Mouse (Mus musculus) lung, embryonic 14.5 days (tissue): ENCODE measurements around the gene AC109138.7. TPM values are rescaled to one million over a fixed set of nuclear protein-coding genes. Genes with fewer than 3 reads are reported as not detected.

Source experiments
- ATAC-seq: fragments of 200-750 bp; cut with Nextera tagmentation; 2 replicates; pipeline ENCODE4 v1.8.0; 2017; ENCODE audit warnings: mild to moderate bottlenecking, moderate TSS enrichment, moderate library complexity; ENCODE audit not compliant: insufficient read depth
- DNase-seq: peaks from one replicate; pipeline ENCODE4 v3.0.0-alpha.2; 2015
- H3K27ac ChIP-seq: fragments of 300-500 bp; sonication (generic); 2 replicates; pipeline ENCODE4 v1.5.1; 2014; ENCODE audit warnings: low read depth, mild to moderate bottlenecking, moderate library complexity
- H3K27me3 ChIP-seq: fragments of 300-500 bp; sonication (generic); 2 replicates; pipeline ENCODE4 v1.6.1; 2014; ENCODE audit warnings: low read length, control low read depth; ENCODE audit not compliant: insufficient read depth
- H3K36me3 ChIP-seq: fragments of 300-500 bp; sonication (generic); 2 replicates; pipeline ENCODE4 v1.6.1; 2014; ENCODE audit warnings: control low read depth; ENCODE audit not compliant: insufficient read depth
- H3K4me1 ChIP-seq: fragments of 300-500 bp; sonication (generic); 2 replicates; pipeline ENCODE4 v1.6.1; 2014; ENCODE audit warnings: antibody characterized with exemption, control low read depth; ENCODE audit not compliant: insufficient read depth
- H3K4me2 ChIP-seq: fragments of 300-500 bp; sonication (generic); 2 replicates; pipeline ENCODE4 v1.6.1; 2014; ENCODE audit warnings: mild to moderate bottlenecking
- H3K4me3 ChIP-seq: fragments of 300-500 bp; sonication (generic); 2 replicates; pipeline ENCODE4 v1.5.1; 2014; ENCODE audit warnings: low read depth, low read length
- H3K9ac ChIP-seq: fragments of 300-500 bp; sonication (generic); 2 replicates; pipeline ENCODE4 v1.6.1; 2014
- H3K9me3 ChIP-seq: fragments of 300-500 bp; sonication (generic); 2 replicates; pipeline ENCODE4 v1.6.1; 2016; ENCODE audit warnings: low read depth, low read length, control low read depth
- CTCF ChIP-seq: IDR thresholded peaks from 2 replicates; pipeline ENCODE4 v1.5.1; 2016; ENCODE audit warnings: antibody characterized with exemption, low read depth
- WGBS: fragments of 180-500 bp; shearing (Covaris S2); extraction: QIAGEN DNeasy Blood & Tissue Kit; methylation state at CpG from one replicate; pipeline ENCODE4 v1.1.7; 2014; 5-methylcytosine and 5-hydroxymethylcytosine counted together
- polyA plus RNA-seq: library from polyadenylated mRNA; unstranded; fragments of >200 nt; fragmentation: Nextera tagmentation; extraction: Ambion mirVana; gene quantifications from 2 replicates; pipeline ENCODE4 v1.2.1, GENCODE M21; 2014

AC109138.7 gene
- polyA plus RNA-seq = not detected in 2 replicates

- Histone ChIP-seq H3K9ac (peak within 1 kb of the TSS; percentile 89), H3K9me3 (no peaks in the 10 kb centered on the region), H3K4me2 (peak within 1 kb of the TSS; percentile 96), H3K36me3 (no peaks in the 10 kb centered on the region), H3K4me3 (peak within 1 kb of the TSS; percentile 85), H3K4me1 (peaks cover 23% of the 10 kb centered on the region), H3K27ac (peak within 1 kb of the TSS; percentile 88), H3K27me3 (0 out of 2 replicates have a peak, but pooled peaks cover 6% of the 10 kb centered on the region)
- TF ChIP-seq CTCF = no peak
- under 1% methylated on average over 48 of the region's 49 CpGs for WGBS
- ATAC-seq (peak; percentile 52), DNase-seq (peak; percentile 68)
Observed at GRCm38 (mm10) chr19:4214071-4214770, at the start of gene AC109138.7, which contains the start of gene Clcf1. AC109138.7 (plus strand) TSS chr19:4214357. Clcf1 (plus strand) TSS chr19:4214238.

- Histone ChIP-seq H3K4me3 (no peak overlapping the region), H3K27ac (no peak overlapping the region), H3K4me1 (peaks cover 5% of the 10 kb centered on the region; the same call in 1 of the 2 replicates), H3K4me2 (no peak overlapping the region), H3K9me3 (no peaks in the 10 kb centered on the region), H3K9ac (no peak overlapping the region), H3K27me3 (no peaks in the 10 kb centered on the region), H3K36me3 (peaks cover 15% of the 10 kb centered on the region; the same call in 1 of the 2 replicates)
- ATAC-seq (no peak), DNase-seq (no peak)
- no peak for TF ChIP-seq CTCF
- 73% methylated on average over 2 of the region's 2 CpGs for WGBS
Observed at GRCm38 (mm10) chr19:4164721-4165120, 49.4 kb upstream of the AC109138.7 start.

GRCm38 (mm10) chr19:4166678-4167476 is 47.3 kb upstream of the AC109138.7 start:
- ATAC-seq = no peak

GRCm38 (mm10) chr19:4169378-4169784 is 44.8 kb upstream of the AC109138.7 start:
- Histone ChIP-seq H3K27ac (peak overlapping the region; percentile 86), H3K4me3 (peak overlapping the region; percentile 46), H3K9me3 (no peaks in the 10 kb centered on the region), H3K36me3 (no peaks in the 10 kb centered on the region), H3K4me1 (no peaks in the 10 kb centered on the region), H3K4me2 (peak overlapping the region; percentile 91), H3K9ac (peak overlapping the region; percentile 77), H3K27me3 (no peaks in the 10 kb centered on the region)
- TF ChIP-seq CTCF = peak; percentile 86
- WGBS = under 1% methylated on average over 43 of the region's 43 CpGs
- DNase-seq = peak; percentile 100
- ATAC-seq = peak; percentile 96

More at GRCm38 (mm10) chr19:4166678-4167476, 47.3 kb upstream of the AC109138.7 start:
- Histone ChIP-seq H3K4me2 (no peak overlapping the region), H3K9me3 (no peaks in the 10 kb centered on the region), H3K9ac (no peak overlapping the region), H3K4me3 (no peak overlapping the region), H3K27me3 (no peaks in the 10 kb centered on the region), H3K4me1 (peaks cover 5% of the 10 kb centered on the region; the same call in 1 of the 2 replicates), H3K36me3 (no peaks in the 10 kb centered on the region), H3K27ac (no peak overlapping the region)
- no peak for TF ChIP-seq CTCF
- no peak for DNase-seq
- 62% methylated on average over 9 of the region's 9 CpGs for WGBS

DNA sequence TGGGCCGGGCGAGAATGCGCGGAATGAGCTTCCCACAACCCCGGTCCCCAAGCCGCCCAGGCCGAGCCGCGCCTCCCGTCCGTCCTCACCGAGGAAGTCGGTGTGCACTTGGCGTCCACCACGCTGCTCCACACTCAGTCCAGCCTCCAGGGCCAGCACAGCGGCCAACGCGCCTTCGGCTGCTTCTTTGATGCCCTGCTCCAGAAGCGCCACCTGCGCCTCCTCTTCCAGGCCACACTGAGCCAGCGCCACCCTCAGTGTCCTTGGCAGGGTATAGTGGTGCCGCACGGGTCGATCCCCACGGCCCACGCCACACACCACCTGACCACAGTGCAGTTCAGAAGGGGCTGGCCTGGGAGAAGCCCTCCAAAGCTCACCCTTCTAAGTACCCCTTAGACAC is 44.3 kb upstream of the AC109138.7 start:
- Histone ChIP-seq H3K4me1 (no peaks in the 10 kb centered on the region), H3K27me3 (no peaks in the 10 kb centered on the region), H3K4me2 (peak overlapping the region; percentile 91), H3K36me3 (no peaks in the 10 kb centered on the region), H3K4me3 (peak overlapping the region; percentile 46), H3K9ac (peak overlapping the region; percentile 77), H3K27ac (peak overlapping the region; percentile 86), H3K9me3 (no peaks in the 10 kb centered on the region)
- no peak for DNase-seq
- 6% methylated on average over 27 of the region's 27 CpGs for WGBS
- no peak for TF ChIP-seq CTCF
- peak; percentile 59 for ATAC-seq

GRCm38 (mm10) chr19:4170723-4171392 is 43.3 kb upstream of the AC109138.7 start:
- H3K27me3 ChIP-seq = no peaks in the 10 kb centered on the region
- no peak overlapping the region for H3K27ac ChIP-seq
- ATAC-seq = no peak
- H3K4me3 ChIP-seq = no peak overlapping the region
- no peaks in the 10 kb centered on the region for H3K9me3 ChIP-seq
- no peak for TF ChIP-seq CTCF
- no peak overlapping the region; the same call in 1 of the 2 replicates for H3K9ac ChIP-seq
- H3K36me3 ChIP-seq = no peaks in the 10 kb centered on the region
- DNase-seq = no peak
- WGBS = 85% methylated on average over 10 of the region's 10 CpGs
- no peak overlapping the region; the same call in 1 of the 2 replicates for H3K4me2 ChIP-seq
- peaks cover 3% of the 10 kb centered on the region; the same call in 1 of the 2 replicates for H3K4me1 ChIP-seq
